Mouse (Mus musculus) C2C12 (cell line): ENCODE measurements around the gene Gtdc1.
A peak's percentile ranks its signal among the peaks of the same experiment; 100 is the strongest.

Experiments
- CEBPB ChIP-seq: IDR thresholded peaks from one replicate; pipeline ENCODE4 v1.6.1; 2011; ENCODE audit warnings: low read depth, mild to moderate bottlenecking, control low read depth, moderate library complexity
- CTCF ChIP-seq: IDR thresholded peaks from one replicate; pipeline ENCODE4 v1.5.1; 2011; ENCODE audit not compliant: control insufficient read depth, insufficient read depth, insufficient read length
- FOSL1 ChIP-seq: IDR thresholded peaks from one replicate; pipeline ENCODE4 v1.8.0; 2011; ENCODE audit warnings: mild to moderate bottlenecking, low read length; ENCODE audit not compliant: poor library complexity, insufficient read depth, severe bottlenecking
- MAX ChIP-seq: IDR thresholded peaks from one replicate; pipeline ENCODE4 v1.6.1; 2011; ENCODE audit warnings: mild to moderate bottlenecking, control low read depth
- MYOD1 ChIP-seq: IDR thresholded peaks from one replicate; pipeline ENCODE4 v1.6.1; 2011; ENCODE audit warnings: low read depth; ENCODE audit not compliant: control insufficient read depth, insufficient read length
- MYOG ChIP-seq: IDR thresholded peaks from one replicate; pipeline ENCODE4 v1.6.1; 2011; ENCODE audit not compliant: control insufficient read depth, insufficient read length; ENCODE audit errors: extremely low read depth
- USF1 ChIP-seq: IDR thresholded peaks from one replicate; pipeline ENCODE4 v1.6.1; 2011; ENCODE audit warnings: low read depth, mild to moderate bottlenecking, control low read depth, moderate library complexity

- no peak for TF ChIP-seq CTCF
- TF ChIP-seq MYOD1: no peak
- TF ChIP-seq CEBPB: peak; percentile 33
- no peak for TF ChIP-seq MAX
- TF ChIP-seq USF1: no peak
- TF ChIP-seq MYOG: no peak
- peak; percentile 38 for TF ChIP-seq FOSL1
Measured at GRCm38 (mm10) chr2:44526110-44527032, 401.1 kb downstream of the Gtdc1 start.
